Mouse (Mus musculus): ENCODE results near the gene Mgrn1.

GRCm38 (mm10) chr16:4963797-4964709 lies 78.0 kb downstream of the Mgrn1 start, which contains the start of gene Anks3:
- no peak for TF ChIP-seq ZMIZ1 (IDR thresholded peaks at IDR 0.05; ENCODE audit: low read depth, low read length)
- TF ChIP-seq POLR2A (IDR thresholded peaks at IDR 0.05; ENCODE audit: control insufficient read depth in 1 of 2, insufficient read depth in 1 of 2, low read depth in 1 of 2, low read length in 2 of 2, poor library complexity in 1 of 2), result peak; percentile 74 to 92
- TF ChIP-seq CTCF (IDR thresholded peaks at IDR 0.05 in 2 of 3, conservative IDR thresholded peaks at IDR 0.05 in 1 of 3; ENCODE audit: control insufficient read depth in 1 of 3, insufficient read depth in 1 of 3, low read depth in 2 of 3, low read length in 3 of 3, poor library complexity in 1 of 3, severe bottlenecking in 1 of 3), result no peak
- TF ChIP-seq CHD2 (IDR thresholded peaks at IDR 0.05; ENCODE audit: low read length), result no peak
- TF ChIP-seq MEF2A (IDR thresholded peaks at IDR 0.05; ENCODE audit: extremely low read depth, insufficient replicate concordance, low read depth, low read length, poor library complexity, severe bottlenecking), result no peak
- peak; percentile 87 for TF ChIP-seq ELF1 (IDR thresholded peaks at IDR 0.05; ENCODE audit: low read depth, low read length)
- no peak for TF ChIP-seq UBTF (IDR thresholded peaks at IDR 0.05; ENCODE audit: borderline replicate concordance, insufficient read depth, low read depth, low read length)
- no peak; the same call in 1 of the 2 replicates for TF ChIP-seq POLR2AphosphoS2 (IDR thresholded peaks at IDR 0.05; ENCODE audit: low read length)
- TF ChIP-seq CHD1 (IDR thresholded peaks at IDR 0.05; ENCODE audit: low read depth, low read length), result no peak
- TF ChIP-seq MYB (IDR thresholded peaks at IDR 0.05; ENCODE audit: low read depth, low read length), result no peak
- no peak for TF ChIP-seq ZNF384 (IDR thresholded peaks at IDR 0.05; ENCODE audit: low read depth, low read length)
